Mouse (Mus musculus): ENCODE measurements around the gene Apol6.

Gene Apol6

DNA sequence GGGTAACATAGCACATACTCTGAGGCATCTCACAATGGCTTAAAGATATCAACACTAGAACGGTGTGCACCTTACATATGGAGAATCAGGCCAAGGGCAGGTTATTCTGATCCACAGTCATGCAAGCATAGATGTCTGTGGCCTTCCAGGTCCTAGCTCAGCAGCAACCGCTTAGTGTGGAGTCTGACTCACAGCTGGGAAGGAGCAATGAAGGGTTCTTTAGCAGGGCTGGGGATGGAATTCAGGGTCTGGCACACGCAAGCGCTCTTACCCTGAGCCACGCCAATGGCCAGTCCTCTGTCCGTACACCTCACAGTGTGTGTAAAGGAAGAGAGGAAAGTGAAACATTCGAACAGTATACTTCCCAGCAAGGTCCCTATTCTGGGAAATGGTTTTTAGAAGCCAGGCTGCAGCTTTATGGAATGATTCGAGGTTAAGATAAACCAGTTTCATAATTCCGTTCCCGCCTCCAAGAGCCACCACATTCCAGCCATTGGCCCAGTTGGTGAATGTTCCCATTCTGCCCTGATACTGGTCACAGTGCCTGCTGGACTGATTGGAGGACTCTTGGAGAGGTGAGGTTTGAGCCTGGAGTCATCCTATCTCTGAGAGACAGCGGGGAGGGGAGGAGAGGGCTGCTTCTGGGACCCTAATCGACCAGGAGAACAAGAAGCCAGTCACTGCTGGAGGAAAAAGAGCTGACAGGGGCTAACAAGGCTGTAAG is at the start of gene Apol6:
Gene Apol6, plus strand, starts transcription at position 133 of the 724 bp plus-strand sequence.
- DNase-seq (ENCODE audit: low read depth, low spot score) = no peak

DNA sequence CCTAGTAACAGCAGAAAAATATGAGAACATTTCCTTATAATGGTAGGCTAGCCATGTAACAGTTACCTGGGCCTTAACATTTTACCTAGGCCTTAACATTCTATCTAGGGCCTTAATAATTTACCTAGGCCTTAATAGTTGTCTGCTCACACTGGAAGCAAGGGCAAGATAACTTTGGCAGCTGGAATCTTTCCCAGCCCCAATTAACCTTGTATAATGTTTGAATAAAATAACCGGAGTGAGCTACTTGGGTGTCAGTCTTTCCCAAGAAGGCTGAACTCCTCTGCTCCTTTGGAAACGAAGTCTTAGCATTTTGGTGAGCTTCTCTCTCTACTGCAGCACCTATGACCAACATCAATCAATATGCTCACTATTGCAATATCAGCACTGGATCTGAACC is 46.5 kb upstream of the Apol6 start:
- DNase-seq (ENCODE audit: low read depth, low spot score) = no peak

DNA sequence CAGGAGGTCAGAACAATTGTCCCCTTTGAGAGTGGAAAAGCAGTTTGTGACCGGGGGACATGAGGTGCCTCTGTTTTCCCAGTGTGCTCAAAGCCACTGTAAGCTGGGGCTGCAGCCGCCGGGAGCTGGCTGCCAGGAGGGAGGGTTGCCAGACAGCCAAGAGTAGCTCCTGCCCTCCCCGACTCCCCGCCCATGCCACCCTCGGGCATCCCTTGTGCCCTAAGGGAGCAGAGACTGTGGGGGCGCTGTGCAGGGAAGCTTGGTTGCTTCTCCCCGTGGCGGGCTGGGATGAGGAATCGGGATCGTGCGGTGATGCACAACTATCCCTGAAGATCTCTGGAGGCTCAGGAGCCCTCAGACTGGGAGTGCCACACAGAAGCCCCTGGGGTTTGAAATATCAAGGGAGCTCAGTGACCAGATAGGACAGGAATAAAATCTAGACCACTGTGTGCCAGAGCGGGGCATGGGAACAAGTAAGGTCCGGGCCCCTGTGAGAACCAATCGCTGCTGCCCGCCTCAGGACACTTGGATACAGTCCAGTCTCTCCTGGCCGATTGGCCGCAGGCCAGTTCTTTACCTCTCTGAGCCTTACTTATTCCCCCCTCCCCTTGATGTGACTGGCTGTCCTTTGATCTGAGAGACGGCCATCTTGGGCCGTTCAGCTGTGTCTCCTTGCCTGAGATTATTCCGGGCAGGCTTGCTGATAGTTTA is 45.5 kb upstream of the Apol6 start:
- DNase-seq (ENCODE audit: low read depth, low spot score) = peak; percentile 39

DNA sequence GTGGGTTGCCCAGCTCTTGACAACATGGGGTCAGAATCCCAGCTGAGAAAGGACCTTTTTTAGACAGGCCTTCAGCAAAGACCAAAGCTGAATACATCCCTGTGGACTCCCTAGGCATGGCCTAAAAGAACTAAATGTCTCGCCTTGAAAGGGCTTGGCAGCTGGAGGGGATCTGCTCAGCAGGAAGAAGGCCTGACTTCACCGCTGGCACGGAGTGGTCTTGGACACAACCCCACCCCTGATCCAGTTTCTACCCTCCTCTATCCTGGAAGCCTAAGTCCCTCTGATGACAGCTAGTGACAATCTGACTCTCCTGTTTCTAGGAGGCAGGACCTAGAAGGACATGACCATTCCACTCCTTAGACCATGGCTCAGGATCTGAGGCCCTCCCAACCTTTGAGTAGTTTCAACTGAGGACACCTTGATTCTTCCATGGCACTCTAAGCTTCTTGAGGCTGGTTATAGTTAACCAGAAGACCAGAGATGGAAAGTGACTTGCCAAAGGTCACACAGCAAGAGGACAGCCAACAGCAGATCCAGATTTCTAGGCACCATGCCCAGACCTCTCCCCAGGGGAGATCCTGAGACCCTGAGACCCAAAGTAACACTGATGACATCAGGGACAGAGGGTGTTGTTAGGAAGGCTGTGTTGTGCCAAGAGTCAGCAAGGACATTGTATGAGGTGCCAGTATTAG is 41.2 kb upstream of the Apol6 start:
- no peak for DNase-seq (ENCODE audit: low read depth, low spot score)

DNA sequence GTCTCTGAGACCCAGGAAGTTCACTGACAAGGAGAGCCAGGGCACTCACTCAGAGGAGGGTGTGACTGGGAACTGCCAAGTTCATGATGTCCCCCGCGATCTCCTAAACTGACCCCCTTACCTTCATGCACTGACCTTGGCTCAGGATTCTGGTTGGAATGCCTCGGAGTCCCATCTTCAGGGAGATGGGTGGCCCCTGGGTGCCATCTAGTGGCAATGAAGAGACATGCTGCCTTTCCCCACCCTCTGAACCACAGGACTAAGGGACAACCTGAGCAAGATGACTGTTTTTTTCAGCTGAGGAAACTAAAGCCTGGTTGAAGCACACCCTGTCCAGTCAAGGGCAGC is 40.7 kb upstream of the Apol6 start:
- no peak for DNase-seq (ENCODE audit: low read depth, low spot score)

DNA sequence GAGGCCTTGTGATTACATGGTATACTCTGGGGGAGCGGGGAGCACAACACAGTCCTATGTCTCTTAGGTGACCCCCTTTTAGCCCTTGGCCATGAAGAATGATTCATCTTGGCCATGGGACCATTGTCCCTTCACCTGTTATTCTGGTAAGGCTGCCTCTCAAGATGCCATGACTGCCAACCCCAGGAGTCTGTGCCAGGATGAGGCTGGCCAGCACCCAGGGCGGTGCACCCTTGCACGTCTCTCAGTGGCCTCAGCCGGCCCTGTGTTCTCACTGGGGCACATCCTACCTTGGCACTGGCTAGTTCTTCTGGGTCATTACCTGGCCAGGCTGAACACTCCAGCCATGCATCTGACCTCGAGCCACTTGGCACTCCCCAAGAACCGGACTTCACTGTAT is 35.7 kb upstream of the Apol6 start:
- no peak for DNase-seq (ENCODE audit: low read depth, low spot score)

DNA sequence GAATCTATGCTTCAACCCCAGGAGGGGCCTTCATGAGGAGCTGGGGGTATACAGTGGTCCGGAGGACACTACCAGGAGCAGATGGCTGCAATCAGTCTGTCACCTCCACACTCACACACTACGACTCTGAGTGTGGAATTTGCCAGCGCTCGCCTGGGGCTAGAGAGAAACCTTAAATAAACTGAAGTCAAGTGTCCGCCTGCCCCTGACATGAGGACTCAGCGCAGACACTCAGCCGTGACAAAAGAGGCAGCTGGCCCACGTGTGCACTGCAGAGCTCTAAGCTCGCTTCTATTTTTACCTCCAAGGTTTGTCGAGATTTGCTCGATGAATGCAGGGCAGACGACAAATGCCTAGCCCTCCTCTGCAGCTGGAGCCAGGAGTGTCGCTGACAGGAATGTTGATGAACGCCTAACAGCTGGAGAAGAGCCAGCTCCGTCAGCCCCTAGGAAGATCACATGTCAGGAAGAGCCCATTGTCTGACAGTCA is 30.7 kb upstream of the Apol6 start:
- DNase-seq (ENCODE audit: low read depth, low spot score) = peak; percentile 65

DNA sequence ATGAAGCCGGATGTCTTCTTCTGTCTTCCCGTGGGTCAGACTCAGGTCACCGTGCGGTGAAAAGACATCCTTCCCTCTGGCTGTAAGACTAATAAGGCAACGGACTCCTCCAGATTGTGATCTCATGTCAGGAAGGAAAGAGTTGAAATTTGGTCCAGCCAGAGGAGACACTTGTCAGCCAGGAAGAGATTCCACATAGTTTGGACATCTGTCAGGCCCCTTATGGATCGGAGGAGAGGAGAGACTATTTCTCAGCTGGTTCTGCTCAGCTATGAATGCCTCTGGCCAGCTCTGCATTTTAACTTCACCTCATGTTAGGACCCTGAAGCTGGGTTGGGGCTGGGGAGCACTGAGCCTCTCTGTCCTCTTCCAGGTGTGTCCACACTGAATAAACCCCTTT is 30.1 kb upstream of the Apol6 start:
- DNase-seq (ENCODE audit: low read depth, low spot score) = no peak

DNA sequence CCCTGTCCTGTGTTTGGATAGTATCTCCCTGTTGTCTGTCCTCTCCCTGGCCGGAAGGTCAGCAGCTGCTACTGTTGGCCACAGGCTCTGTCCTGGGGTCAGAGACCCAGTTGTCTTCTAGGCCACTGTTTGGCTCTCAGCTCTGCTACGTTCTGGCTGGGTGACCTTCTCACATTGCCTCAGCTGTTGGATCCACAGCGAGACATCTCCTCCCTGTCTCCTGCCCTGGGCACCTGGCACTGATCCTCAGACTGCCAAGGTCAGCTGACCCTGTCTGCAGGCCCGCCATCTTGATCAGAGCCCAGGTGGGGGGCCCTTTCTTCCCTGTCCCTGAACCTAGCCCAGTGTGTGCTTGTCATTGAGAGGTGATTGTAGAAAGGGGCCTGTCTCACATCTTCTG is 29.5 kb upstream of the Apol6 start:
- DNase-seq (ENCODE audit: low read depth, low spot score) = no peak

DNA sequence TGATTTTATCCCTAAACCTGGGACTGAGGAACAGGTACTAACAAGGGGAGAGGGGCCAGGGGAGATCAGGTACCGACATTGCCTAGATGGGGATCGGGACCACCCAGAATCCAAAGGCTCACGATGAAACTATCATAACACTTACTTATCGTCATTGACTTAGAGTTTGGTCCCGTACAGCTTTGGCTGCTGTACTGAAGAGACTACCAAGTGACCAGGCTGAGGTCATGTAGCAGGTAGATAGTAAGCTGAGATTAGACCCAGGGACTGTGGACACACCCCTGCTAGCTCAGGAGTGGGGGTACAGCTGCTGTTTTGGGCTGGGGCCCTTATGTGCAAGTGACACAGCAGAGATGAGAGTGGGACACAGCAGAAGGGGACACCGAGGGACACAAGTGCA is 28.0 kb upstream of the Apol6 start:
- DNase-seq (ENCODE audit: low read depth, low spot score) = no peak

DNA sequence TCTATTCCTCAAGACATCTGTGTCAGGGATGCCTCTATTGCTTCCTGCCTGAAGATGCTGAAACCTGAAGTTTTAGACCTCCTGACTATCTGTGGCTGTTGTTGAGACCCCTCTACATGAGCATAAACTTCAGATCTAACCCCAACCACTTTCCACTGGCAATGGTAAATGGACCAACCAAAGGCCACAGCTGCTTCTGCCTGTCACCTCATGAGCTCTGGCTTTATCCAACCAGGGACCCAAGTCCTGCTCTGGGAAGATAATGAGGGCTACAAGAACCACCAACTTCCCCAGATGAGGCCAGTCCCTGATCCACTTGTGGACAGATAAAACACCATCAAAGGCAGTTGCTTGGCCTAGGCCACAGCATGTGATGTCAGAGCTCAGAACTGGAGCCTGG is 26.6 kb upstream of the Apol6 start:
- no peak for DNase-seq (ENCODE audit: low read depth, low spot score)

DNA sequence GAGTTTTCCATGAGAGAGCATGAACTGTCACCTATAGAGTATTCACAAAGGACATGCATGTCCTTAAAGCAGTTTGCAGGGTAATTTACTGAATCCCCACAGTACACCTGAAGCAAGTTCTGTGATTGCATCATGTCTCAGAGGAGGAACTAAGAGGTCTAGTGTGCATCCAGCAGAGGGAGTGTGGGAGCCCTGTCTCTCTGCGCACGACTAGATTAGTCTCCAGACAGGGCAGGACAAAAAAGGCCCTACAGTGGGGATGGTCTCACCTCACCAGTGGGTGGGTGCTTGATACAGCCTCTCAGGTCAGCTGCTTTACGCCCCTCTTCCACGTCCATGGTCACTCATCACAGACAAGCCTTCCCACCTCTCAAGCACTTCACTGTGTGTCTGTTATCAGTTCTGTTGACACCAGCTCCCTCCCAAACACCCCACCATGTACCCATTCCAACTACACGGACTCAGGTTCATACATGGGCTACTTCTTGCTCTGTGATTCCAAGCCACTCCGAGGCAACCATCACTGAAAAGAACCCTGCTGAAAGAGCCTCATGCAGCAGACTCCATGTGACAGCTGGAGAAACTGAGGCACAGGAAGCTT is 25.7 kb upstream of the Apol6 start:
- DNase-seq (ENCODE audit: low read depth, low spot score) = no peak

DNA sequence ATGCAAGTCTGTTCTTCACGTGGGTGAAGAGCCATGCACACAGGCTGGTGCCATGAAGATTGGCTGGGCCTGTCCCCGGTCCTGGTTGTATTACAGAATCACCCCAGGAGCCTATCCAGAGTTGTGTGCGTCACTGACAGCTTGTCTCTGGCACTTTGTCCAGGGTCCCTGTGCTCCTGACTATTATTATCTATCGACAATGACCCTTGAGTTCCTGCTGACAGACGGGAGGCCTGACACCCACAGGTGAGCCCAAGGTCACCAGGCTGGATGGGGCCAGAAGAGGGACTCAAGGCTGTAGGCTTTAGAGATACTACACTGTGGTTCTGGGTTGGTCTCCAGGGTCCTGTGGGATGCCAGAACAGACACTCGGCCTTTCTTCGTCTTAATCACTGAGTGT is 25.0 kb upstream of the Apol6 start:
- DNase-seq (ENCODE audit: low read depth, low spot score) = no peak

DNA sequence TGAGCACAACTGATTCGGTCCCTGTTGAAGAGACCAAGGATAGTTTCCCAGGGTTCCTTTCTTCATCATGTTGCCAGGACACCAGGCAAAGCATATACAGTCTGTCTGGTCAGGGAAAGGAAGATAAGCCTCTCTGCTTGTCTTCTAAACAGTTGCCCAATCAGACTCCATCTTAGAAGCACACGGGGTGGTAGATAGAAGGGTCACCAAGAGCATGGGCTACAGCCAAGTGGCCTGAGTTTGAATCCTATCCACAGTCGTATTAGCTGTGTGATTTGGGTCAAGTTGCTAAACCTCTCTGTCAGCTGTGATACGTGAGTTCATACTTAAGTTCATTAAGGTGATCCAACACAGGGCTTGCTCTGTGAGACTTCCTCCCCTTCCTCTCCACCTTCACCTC is 24.4 kb upstream of the Apol6 start:
- no peak for DNase-seq (ENCODE audit: low read depth, low spot score)

DNA sequence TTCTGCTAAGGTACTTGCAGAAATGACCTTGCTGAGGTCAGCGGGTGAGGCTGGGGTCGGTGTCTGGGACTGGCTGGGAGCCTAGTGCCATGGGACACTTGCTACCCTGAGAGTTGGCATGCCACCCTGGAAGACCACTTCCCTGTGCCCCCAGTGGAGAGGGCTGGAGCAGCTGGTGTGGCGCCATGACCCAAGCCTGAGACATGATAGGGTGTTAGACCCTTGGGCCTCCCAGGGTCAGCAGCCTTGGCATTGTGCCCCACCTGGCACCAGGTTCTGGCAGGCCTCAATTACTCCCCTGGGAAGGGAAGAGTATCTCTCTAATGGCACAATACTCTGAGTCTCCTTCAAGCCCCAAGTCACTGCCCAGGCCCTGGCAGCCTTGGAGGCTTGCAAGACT is 23.5 kb upstream of the Apol6 start:
- no peak for DNase-seq (ENCODE audit: low read depth, low spot score)

DNA sequence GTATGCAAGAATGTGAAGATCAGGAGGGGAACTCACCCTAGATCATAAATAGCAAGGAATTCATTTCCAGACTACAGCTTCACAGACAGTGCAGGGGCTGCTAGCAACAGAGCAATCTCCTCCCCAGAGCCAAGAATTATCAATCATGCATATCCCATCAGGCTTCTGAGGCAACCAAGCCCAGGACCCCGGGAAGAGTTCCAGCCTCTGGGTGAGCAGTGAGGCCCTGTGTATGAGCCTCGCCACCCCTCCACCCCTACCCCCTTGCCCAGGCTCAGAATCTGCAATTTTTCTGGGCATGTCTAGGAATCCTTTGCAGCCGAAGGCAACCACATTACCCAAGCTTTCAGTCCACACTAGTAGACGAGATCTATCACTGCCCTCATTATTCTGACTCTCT is 22.7 kb upstream of the Apol6 start:
- no peak for DNase-seq (ENCODE audit: low read depth, low spot score)

DNA sequence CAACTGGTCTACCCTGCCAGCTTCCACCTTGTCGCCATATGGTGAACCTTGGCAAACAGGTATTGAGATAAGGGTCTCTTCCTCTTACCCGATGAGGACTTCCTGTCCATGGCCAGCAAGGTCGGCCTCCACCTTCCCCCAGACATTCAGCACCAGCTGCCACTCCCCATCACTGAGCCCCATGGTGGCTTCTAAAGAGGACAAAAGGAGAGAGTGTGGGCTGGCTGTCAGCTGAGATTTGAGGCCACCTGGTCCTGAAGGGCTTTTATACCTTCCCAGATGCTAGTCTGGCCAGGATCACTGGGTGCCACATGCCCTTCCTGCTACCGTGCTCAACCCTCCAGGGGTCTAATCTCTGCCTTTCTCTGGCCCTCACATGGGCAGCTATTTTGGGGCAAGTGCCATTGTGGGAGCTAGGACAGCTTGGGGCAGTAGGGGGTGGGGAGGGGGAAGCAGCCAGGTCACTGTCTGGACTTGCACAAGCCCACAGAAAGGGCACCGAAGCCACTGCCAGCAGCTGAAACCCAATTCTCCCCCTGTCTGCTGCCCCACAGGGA is 22.1 kb upstream of the Apol6 start:
- no peak for DNase-seq (ENCODE audit: low read depth, low spot score)

DNA sequence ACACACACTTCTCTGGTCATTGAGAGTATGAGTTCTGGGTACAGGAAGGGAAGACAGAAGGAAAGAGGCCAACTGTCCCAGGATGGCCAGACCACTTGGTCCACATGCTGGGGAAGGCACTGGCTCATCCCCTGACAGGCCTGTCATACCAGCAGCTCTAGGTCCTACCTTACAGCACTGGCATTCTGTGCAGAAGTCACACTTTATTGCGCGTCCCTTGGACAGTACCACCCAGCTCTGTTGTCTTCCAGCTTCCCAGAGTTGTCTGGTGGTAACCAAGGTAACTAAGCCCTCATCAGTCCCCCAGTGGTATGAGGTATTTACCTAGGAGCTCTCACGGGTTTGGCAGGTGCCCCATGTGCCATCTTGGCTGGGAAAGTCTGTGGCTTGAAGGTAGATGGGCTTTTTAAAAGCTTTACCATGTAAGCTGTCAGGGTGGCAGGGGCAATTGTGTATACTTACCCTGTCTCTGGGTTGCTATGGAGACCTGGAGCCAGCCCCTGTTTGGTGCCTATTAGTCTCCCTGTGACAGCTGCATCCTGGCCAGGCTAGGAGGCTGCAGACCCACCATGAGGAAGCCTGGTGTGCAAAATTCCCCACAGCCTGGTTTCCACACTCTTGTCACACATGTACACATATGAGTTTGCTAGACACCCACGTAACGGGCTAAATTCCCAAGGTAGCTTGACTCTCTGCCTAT is 18.5 kb upstream of the Apol6 start:
- DNase-seq (ENCODE audit: low read depth, low spot score) = no peak

DNA sequence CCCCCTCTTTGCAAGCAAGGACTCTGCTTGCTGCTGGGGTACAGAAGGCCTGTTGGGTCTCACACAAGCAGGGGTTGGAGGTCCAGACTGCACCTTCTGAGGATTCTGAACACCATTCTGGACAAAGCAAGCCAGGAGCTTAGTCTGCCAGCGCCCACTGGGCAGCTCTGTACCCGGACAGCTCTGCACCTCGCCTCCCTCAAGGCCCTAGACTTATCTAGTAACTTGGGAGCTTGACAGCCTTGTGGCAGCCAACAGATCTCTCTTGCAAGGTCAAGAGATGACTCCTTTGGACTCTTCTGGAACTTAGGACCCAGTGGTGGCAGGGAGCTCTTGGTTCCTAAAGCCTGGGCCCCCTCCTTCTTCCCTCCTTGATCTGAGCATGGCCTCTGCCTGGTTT is 17.4 kb upstream of the Apol6 start:
- no peak for DNase-seq (ENCODE audit: low read depth, low spot score)

DNA sequence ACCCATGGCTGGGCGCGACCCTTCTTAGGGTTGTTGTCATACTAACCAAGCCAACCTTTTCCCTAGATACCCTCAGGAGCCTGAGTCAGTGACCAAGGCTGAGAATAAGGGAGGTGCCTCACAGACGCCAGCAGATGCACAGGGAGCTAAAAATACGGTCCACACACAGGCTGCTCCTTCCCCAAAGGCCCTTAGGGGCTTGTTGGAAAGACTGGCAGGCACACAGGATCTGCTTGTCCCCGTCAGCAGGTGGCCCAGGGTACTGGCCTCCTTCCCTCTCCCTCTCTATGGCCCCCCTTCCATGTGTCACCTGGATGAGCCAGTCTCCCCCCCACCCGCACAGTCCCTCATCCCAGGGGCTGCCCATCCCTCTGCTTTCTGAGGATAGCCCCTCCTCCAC is 16.9 kb upstream of the Apol6 start:
- DNase-seq (ENCODE audit: low read depth, low spot score) = no peak

DNA sequence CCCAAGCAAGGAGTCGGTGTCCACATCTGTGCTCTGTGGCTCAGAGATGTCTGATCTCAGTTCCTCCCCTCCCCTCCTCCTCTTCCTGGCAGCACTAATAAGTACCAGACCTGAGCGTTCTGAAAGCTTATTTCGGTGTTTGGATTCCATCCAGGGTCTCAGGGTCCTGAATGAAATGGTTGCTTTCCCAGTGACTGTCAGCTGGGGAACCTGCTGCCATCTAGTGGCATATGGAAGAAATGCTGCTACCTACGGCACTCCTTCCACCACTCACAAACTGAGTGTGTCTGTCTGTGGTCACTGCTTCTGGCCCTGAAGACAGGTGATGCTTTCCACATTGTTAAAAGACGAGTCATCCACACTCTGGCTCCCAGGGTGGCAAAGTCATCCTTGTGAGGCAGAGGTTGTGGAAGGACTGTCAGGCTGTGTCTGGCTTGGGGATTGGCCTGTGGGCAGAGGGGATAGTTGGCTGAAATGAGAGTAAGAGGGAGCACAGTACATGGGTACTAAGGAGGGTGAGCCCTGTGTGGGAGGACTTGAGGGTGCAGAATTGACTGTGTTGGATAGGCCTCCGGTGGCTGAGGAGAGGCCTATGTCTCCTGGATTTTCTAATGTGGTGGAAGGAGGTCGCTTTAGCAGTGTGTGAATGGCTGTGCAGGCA is 15.1 kb upstream of the Apol6 start:
- no peak for DNase-seq (ENCODE audit: low read depth, low spot score)
